Mouse (Mus musculus): ENCODE measurements around the gene Cdh22.

DNA sequence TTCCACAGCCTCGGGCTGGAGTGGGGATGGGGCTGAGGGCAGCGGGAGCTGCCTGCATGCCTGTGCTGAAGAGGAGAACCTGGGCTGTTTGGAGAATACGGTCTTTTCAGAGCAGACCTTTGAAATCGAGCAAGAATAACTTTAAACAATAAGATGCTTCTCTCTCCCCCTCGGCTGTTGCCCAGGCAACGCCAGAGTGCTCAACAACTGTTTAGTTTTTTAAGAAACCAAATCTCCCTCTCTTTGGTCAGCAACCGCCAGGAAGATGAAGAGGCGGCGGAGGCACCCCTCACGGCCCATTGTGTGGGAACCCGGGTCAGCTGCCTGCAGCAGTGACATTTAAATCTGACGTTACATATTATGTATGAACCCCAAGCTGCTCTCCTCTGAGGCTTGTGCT lies 32.1 kb upstream of the Cdh22 start:
- no peak for TF ChIP-seq GATA1 (IDR thresholded peaks at IDR 0.05; ENCODE audit: low read length)
- no peak for TF ChIP-seq TAL1 (IDR thresholded peaks at IDR 0.05; ENCODE audit: low read length)

Measured in erythroblast, embryonic 14.5 days (primary cell).